Mouse (Mus musculus) embryo, embryonic 9.5 days (tissue): ENCODE data around the gene Tmem135.

Source experiments
- DNase-seq: peaks from one replicate; pipeline ENCODE4 v3.0.0-alpha.2; 2017; ENCODE audit errors: extremely low spot score

Gene Tmem135

DNA sequence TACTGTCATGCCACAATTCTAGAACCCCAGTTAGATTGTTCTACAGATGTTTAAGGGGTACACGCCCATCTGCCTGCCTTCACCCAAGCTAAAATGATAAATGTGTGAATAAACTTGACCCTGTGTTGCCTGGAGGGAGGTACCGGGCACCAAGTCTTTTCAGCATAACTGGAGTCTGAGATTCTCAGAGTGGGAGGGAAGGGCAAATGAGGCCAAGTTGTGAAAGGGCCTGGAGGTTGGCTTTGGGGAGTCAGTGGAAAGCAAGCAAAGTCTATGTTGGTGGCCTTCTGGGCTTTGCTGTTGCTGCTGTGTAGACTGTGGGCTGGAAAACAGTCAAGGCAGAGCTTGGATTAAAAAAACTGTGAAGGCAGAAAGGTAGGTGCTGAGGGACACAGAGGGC is 13.7 kb upstream of the Tmem135 start:
- no peak for DNase-seq

DNA sequence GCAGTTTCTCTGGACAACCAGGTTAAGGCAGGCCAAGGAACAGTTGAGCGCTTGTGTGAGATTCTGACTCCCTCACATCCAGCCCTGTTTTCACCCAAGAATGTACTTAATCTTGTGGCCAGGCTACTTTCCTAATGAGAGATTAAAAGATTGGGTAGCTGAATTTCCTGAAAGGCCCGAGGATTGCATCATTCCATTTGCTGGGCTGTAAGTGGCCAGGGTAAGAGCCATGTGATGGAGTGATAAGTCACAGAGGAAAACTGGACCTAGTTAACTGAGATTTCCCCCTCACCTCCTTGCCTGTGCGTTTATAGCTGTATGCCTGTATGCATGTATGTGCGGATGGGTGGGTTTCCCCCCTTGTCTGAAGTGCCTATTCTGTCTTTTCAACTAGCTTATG is 12.0 kb upstream of the Tmem135 start:
- no peak for DNase-seq

DNA sequence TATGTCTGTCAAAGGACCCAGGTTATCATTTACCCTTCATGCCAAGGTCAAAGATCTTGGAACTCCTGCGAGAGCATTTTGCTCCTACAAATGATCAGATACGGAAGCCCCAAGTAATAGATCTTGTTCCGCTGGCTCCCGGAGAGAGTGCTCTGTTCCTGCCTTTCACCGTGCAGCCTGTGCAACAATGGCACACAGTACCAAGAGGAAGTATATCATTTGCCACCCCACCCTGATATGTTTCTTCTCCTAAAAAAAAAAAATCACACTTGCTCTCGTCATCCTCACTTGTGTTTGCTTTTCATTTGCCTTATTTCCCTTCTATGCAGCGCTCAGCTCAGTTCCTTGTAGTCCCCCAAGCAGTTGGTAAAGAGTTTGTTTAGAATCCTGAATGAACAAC is 8.1 kb upstream of the Tmem135 start:
- DNase-seq, result no peak

DNA sequence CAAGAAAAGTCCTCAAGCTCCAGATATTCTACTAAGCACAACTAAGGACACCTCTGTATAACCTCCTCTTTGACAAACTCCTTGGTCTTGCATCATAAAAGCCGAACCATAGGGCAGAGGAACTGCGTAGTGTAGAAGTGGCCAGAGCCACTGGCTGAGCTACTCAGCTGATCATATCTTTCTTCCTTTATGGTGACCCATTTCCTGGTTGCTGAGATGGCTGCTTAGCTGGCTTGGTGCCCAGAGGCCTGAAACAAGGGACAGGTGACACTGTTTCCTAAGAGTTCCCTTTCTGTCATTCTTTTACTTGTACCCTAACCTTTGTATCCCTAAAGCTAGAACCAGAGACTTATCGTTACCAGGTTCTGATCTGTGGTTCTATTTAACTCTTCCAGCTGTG is 7.3 kb upstream of the Tmem135 start:
- no peak for DNase-seq

DNA sequence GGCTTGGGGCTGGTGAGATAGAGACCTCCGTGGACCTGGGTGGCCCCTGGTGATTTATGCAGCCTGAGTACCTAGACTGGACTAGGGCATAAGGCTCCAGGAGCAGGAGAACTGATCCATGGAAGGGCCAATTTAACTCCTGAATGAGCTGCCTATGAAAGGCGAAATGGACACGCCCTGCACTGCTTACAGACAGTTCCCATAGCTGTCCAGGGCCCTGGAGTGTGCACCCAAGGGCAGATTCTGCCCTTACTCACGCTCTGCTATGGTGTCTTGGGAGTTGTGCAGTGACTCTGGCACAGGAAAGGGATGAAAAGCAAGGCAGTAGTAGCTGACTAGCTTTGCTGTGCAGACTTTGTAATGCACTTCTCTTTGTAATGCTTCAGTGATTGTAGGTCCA is 6.3 kb upstream of the Tmem135 start:
- no peak for DNase-seq

DNA sequence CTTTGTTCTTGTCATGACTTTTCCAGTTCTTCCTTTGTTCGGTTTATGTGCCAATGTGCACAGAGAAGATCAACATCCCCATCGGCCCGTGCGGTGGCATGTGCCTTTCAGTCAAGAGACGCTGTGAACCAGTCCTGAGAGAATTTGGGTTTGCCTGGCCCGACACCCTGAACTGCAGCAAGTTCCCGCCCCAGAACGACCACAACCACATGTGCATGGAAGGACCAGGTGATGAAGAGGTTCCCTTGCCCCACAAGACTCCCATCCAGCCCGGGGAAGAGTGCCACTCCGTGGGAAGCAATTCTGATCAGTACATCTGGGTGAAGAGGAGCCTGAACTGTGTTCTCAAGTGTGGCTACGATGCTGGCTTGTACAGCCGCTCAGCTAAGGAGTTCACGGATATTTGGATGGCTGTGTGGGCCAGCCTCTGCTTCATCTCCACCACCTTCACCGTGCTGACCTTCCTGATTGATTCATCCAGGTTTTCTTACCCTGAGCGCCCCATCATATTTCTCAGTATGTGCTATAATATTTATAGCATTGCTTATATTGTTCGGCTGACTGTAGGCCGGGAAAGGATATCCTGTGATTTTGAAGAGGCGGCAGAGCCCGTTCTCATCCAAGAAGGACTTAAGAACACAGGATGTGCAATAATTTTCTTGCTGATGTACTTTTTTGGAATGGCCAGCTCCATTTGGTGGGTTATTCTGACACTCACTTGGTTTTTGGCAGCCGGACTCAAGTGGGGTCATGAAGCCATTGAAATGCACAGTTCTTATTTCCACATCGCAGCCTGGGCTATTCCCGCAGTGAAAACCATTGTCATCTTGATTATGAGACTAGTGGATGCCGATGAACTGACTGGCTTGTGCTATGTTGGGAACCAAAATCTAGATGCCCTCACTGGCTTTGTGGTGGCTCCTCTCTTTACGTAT is 3.3 kb upstream of the Tmem135 start:
- no peak for DNase-seq

DNA sequence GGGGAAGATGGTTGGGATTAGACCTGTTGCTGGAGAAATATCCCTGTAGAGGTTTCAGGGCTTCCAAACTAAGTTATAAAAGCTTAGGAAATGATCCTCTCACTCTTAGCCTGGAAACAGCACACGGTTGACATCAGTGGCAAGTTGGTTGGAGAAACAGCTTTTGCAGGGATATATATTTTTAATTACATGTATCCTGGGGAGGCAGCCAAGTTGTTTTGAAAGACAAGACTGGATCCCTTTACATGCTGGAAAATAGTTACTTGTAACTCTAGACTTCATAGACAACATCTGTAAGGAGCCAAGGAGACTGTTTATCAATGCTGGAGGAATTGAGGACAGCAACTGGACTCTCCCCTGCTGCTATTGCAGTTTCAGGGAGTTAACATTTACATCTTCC is 2.0 kb upstream of the Tmem135 start:
- DNase-seq, result no peak

DNA sequence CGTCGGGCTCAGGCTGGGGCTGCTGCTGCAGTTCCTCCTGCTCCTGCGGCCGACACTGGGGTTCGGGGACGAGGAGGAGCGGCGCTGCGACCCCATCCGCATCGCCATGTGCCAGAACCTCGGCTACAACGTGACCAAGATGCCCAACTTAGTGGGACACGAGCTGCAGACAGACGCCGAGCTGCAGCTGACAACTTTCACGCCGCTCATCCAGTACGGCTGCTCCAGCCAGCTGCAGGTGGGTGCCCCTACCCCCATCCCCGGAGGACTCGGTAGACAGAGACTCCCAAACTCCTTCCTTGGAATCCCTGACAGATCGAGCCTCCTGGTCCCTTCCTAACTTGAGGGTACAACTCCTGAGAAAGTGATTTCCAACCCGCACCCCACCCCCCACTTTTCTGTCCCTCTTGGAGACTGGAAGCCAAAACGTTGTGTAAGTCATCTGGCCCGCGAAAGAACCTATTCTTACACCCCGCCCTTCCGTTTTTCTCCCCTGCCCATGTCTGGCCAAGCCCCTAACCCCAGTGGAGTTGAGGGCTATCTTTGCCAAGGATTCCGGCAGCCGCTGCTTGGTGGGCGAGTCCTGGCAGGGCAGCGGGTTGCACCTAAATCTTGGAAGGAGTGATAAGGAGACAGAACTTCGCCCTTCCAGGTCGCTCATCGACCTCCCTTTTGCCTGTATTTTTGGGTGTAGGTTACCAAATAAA is 865 bp upstream of the Tmem135 start:
- DNase-seq, result peak; percentile 58

DNA sequence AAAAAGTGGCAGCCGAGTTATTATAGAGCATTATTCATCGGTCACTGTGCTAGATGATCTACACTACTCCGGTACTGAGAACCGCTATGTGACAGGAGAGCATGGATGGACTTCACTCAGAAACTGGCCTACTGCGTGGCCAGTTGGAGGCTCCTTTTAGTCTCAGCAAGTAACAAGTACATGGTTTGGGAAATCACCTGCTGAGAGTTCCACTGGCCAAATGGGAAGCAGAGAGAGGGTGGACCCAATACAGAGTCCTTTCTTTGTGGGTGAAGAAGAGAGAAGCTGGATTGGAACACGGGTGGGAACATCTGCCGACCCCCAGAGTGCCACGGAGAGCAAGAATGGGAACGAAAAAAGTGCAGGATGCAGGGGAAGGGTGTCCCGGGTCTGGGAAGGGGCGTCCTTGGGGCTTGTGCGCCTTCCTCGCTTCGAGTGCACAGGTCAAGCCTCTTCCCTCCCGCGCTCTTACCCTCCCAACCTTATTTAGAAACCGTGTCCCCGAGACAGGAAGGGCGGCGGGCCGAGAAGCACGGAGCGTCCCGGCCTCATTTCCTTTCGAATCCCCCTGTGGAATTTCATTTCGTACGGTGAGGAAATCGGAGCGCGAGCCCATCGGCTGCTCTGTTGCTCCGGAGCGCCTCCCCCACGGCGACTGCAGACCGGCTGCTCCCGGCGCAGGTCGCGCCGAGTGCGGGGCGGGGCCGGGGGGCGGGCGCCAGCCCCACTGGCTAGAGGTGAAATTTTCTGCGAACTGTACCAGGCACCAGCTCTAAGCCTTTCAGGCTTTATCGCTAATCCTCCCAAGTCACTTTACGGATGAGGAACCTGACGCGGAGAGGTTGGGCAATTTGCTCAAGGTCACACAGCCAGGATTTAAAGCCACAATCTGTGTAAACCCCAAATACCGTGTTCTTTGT is 709 bp downstream of the Tmem135 start:
- peak; percentile 81 for DNase-seq

DNA sequence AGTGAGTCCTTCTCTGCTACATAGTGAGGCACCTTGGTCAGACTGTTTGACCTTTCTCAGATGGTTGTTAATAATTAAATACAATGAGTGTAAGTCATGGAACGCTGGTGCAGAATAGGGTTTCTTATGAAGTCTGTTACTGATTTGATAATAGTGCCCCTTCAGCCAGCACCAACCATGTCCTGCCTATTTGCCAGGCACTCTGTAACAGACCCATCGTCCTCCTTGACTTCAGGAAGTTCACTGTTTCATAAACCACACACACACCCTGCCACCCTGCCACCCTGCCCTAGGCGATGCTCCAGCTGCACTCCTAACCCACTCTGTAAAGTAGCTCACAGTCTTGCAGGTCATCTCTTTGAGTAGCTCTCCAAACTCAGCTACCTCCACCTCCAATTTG is 2.1 kb downstream of the Tmem135 start:
- no peak for DNase-seq

DNA sequence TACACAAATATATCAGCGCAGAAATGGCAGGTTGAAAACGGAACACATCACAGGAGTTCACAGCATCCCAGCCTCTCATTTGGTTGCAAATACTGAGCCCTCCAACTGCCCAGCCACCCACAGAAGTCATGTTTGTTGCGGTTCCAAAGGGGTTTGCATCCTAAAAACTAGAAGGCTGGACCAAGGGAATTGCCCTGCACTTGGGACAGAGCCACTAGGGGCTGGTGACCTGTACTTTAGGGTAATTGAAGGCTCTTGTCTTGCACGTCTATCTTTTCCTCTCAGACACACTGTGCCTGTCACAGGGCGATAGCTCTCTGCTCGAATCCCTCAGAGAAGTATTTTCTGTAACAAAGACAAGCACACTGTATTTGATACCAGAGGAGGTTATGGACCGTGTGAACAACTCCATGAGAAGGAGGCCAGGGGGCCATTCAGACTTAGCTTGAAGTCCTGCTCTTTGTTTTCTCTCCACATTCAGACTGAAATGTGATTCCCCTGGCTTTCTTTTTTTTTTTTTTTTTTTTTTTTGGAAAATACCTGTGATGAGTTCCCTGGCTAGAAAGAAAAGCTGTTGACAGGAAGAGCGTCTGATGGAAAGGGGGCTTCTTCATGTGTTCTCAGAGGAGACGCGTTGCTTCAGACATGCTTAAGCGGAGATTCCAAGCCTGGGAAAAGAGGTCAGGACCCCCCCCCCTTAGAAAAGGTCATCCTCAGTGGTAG is 2.7 kb downstream of the Tmem135 start:
- no peak for DNase-seq

DNA sequence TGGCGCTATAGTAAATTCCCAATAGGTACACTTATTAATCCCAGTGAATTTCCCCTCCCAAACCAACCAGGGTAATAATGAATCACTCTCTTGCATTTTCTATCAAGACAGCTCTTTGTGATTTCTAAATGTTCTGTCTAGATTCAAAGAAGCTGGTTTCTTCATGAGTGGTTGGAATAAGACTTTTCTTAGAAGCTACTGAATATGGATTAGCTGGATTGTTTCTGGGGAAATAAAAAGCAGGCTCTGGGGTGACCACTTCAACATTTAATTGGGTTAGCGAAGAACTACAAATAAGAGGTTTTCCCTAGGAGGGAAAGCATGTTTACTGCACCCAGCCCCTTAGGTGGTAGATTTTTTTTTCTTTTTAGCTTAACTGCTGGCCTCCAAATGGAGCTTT is 3.3 kb downstream of the Tmem135 start:
- no peak for DNase-seq

DNA sequence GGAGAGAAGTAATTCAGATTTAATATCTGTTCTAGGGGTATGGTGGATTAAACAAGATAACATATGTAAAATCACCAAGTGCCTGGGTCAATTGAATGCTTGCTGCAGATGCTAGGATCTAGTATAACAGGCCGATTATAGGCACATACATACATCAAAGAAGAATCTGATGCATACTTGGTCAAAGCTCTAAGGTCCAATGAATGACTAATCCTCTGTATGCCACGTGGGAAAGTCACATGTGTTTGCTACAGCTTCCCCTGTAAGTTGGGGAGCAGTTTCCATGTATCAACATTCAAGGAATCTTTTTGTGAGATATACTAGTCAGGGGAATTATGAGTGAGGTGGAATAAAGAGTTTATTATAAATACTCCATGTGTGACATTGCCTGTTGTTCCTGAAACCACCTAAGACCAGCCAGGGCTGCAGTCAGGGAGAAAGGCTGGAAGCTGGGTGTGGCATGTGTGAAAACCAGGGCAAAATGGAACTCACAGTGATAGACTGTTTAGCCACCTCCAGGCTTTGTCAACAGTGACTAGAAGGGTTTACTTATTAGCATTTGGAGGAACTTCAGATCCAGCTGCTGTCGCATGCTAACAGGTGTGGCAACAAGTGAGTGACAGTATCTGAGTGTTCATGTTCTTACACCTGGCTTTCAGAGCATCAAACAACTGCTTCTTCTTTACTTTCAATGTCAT is 6.0 kb downstream of the Tmem135 start:
- no peak for DNase-seq

DNA sequence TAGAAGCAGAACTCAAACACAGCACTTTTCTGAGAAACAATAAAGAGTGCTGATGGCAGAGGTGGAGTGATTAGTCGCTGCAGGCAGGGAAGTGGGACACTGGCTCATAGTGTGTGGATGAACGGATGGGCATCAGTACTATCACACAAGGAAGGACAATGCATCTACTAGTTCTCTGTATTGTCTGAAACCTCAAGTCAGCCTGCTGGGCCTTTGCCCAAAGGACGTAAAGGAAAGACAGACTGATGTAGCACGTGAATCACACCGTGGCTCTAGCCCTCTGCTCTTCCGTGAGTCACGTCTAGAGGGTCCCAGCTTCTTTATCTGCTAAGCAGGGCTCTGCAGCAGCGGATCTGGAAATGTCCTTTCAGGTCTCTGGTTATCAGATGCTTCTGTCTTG is 7.6 kb downstream of the Tmem135 start:
- DNase-seq, result no peak

DNA sequence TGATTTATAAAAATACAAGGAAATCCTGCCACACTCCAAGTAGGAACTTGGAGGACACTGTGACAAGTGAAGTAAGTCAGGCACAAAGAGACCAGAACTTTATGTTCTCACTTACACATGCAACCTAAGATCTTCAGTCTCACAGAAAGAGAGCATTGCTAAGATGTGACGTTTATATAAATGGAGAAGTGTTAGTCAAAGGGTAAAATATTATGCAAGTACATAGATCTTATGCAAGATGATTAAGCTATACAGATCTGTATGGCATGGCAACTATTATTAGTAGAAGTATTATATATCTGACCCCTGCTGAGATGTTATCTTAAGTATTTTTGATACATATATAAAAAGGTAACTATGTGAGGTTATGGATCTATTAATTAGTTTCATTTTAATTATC is 8.6 kb downstream of the Tmem135 start:
- no peak for DNase-seq

DNA sequence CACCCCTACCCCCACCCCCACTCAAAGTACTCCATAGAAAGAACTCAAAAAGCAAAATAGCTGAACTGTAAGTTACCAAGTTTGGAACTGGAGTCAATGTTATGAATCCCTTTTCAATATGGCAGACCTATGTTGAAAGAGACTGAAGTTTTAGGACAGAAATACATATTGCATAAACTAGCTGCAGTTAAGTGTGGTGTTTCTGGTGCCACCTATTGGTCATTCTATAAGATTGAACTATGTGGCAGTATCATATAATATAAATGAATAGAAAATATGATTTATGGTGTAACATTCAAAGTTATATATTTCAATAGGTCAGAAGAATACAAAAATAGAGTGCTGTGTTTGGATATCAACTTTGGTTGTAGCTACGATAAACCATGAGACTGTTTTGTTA is 11.2 kb downstream of the Tmem135 start:
- DNase-seq, result no peak

DNA sequence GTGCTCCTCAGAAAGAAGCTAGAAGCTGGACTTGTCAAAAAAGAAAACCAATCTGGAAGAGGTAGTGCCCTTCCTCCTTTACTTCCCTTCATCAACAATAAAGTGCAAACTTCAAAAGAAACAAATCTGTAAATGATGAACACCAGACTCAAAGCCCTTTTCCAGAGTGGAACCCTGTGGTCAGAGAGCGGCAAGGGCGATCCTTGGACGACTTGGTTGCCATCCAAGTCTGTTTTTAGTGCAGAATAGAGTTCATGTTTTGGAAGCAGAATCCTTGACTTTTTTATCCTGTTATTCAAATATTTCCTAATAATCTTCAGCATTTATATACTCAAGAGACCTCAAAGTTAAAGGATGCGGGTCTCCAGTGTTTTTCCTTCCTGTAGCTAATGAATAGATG is 11.6 kb downstream of the Tmem135 start:
- DNase-seq, result no peak

DNA sequence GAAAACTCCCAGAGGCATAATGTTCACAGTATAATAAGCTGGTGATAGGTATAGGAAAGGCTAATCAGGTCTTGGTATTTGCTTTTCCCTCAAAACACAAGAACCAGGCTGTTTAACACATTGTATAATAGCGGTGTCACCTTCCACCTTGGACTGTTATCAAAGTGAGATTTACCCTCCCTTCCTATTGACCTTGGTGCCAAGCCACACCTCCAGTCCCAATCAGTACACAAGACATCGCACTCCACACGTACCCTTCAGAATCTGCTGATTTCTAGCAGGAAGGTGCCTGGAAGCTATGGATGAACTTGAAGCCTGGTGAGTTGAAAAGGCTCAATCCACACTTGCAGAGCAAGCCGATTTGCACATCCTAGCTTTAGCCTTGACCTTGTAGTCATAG is 12.2 kb downstream of the Tmem135 start:
- DNase-seq, result no peak

DNA sequence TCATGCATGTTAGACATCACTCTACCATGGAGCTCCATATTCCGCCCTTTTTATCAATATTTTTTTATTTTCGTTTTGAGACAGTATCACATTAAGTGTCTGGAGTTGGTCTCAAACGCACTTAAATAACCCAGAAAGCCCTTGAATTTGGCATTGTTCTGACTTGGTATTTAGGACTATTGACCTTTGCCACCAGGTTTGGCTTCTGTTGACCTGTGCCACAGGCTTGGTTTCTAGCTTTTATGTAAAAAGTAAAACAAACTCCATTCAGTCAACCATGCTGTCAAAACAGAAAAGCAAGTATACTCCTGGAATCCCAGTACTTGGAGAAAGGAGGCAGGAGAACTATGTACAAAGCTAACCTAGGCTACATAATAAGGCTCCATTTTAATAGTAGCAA is 12.7 kb downstream of the Tmem135 start:
- no peak for DNase-seq

DNA sequence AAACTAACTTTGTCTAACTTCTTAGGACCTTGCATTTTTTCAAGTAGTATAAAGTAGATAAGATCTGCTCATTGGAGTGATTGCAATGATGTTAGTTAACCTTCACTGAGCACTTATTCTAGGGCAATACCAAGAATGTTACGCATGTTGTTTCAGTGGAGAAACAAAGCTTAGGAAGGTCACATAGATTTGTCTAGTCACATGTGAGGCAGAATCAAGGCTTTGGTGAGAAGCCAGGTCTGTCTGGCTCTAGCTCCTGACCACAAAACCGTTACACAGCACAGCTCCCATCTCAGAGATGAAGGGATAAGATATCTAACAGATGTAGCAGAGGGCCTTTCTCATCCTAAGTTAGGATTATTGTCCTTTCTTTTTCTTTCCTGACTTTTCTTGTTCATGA is 13.4 kb downstream of the Tmem135 start:
- no peak for DNase-seq

DNA sequence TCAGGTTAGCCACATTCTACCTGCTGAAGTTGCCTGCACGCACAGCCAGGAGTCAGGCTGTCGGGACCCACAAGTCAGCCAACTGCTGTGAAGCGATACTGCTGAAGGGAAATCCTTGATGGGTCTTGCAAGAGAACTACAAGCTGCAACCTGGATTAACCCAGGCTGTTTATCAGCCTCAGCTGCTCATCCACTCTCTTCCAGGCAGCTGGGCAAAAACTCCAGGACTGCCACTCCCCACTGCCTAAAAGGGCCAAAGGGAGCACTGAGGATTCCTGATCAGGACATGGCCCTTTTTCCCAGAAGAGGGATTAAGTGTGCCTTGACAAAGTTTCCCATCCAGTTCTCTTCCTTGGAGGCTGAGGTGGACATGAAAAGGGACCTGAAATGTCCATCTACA is 15.0 kb downstream of the Tmem135 start:
- no peak for DNase-seq
